Mouse (Mus musculus) megakaryocyte progenitor cell, adult 5-6 weeks (primary cell): Measurements from ENCODE around the gene Sfxn5. TPM values are rescaled to one million over a fixed set of nuclear protein-coding genes. Genes with fewer than 3 reads are reported as not detected.
A peak's percentile ranks its signal among the peaks of the same experiment; 100 is the strongest.

Source experiments
- ATAC-seq: replicated peaks from 2 replicates; pipeline ENCODE4 v1.8.0; 2016; ENCODE audit warnings: mild to moderate bottlenecking, moderate TSS enrichment, inconsistent platforms; ENCODE audit not compliant: poor library complexity
- total RNA-seq, 2 experiments: library from RNA; stranded (forward) in 1 of 2; stranded (reverse) in 1 of 2; fragments of 157-497, 149-512 nt in 1 of 2; fragments of 200-1000 nt in 1 of 2; gene quantifications; 2 replicates each; pipeline versions ENCODE4 v1.2.3 to v1.2.4; 2015 to 2017

Gene Sfxn5
- total RNA-seq, 2 experiments from 2014 or later: 1.7 to 2.7 TPM

DNA sequence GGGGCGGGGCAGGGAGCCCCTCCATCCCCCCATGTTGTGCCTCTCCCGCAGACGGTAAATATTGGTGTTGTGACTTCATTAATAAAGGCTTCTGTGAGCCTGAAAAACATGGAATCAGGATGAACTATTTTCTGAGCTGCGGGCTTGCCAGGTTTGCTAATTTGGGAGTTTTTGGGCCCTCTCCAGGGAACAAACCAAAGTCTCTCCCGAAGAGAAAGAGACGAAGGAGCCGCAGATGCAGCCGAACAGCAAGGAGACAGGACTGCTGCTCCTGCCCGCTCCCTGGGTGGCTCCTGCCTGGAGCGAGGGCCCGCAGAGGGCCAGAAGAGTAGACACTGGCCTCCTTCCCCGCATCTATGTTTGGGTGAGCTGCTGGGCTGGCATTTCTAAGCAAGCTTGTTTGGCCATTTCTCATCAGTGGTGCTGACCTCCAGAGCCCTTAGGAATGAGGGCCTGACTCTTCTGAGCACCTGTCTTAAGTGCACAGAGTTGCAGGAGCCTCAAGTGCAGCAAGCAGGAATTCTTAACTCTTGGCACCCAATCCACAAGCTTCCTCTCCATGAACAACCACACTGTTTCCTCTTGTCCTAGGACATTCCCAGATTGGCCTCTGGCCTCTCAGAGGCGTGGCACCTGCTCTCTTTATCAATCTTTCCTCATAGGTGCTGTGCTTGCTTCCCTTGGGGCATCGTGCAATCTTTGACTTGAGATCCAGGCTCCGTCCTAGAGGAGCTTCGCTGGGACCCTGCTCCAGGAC lies 126.9 kb downstream of the Sfxn5 start:
- ATAC-seq: no peak

DNA sequence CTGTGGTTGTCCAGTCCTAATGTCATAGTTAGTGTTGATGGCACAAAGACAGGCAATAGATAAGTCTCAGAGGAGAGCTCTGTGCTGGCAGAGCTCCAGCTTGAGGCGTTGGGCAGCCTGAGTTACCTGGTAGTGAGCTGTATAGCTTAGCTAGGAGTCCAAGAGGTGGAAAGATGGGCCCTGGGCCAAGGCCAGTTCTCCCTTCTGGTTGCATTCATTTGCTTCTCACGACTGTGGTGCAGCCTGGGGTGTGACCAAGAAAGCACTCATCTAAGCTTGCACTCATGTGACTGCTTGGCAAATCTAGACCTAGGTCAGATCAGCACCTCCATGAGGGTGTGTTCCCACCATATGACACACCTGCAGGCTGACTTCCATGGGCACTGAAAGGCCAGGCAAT lies 135.3 kb downstream of the Sfxn5 start:
- no peak for ATAC-seq

GRCm38 (mm10) chr6:85193381-85194318 lies 139.6 kb downstream of the Sfxn5 start:
- no peak for ATAC-seq

DNA sequence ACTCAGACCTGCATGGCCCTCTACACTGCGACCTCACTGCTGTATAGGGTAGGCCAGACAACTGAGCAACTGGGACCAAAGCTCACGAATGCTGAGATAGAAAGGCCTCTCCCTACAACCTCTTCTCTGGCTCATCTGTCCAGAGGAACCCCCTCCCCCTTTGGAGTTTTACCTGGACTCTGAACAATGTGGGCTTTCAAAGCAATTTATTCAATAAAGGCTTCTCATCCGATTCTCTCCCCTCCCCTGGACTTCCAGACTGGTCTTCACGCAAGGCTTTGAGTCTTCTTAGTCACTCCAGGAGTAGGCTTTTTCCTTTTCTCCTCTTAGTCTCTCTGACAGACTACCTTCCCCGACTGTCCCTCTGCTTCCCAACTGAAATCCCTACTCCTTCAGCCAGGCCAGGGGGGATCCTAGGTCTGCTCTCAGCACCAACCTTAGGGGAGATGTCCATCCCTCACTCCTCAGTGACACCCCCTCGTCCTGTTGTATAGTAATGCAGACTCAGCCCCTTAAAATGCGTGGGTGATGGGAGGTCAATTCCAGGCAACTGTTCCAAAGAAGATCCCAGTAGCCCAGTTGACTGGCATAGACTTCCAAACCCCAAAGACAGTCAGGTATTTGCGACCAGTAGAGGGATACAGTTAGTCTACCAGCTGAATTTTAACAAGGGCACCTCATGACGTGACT lies 141.3 kb downstream of the Sfxn5 start:
- ATAC-seq: no peak

DNA sequence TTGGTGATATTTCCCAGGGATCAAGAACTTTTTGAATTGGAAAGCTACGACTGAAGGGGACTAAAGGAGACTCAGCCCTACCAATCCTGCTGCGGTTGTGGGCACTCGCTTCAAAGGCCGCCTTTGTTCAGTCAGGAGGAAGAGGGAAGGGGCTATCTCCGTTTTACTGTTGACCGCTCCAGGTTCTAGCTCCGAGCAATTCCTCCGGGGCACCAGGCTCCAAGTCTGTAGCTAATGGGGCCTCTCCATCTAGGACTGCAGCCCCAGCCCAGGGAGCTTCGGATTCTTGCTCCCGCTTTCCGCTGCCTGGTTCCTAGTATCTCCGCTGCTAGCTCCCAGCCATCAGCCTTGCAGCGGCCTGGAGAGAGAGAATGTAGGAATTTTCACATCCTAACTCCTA lies 142.6 kb downstream of the Sfxn5 start:
- no peak for ATAC-seq

GRCm38 (mm10) chr6:85189911-85190591 lies 143.2 kb downstream of the Sfxn5 start:
- no peak for ATAC-seq

DNA sequence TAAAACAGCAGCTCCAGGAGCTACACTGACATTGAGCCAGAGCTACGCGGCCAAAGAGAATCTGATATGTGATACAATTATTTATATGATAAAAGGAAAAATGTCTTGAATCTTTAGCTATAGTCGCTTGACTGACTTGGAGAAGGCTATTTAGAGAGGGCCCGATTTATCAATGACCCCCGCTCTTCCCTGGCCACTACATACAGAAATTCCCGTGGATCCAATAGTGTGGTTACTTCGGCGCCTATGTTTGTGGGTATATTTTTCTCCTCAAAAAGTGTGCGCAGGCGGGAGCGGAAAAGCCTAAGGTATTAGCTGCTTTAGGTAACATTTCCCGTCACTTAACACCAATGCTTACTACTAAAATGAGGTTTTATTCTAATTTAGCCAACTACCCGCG lies 143.9 kb downstream of the Sfxn5 start:
- ATAC-seq: no peak

DNA sequence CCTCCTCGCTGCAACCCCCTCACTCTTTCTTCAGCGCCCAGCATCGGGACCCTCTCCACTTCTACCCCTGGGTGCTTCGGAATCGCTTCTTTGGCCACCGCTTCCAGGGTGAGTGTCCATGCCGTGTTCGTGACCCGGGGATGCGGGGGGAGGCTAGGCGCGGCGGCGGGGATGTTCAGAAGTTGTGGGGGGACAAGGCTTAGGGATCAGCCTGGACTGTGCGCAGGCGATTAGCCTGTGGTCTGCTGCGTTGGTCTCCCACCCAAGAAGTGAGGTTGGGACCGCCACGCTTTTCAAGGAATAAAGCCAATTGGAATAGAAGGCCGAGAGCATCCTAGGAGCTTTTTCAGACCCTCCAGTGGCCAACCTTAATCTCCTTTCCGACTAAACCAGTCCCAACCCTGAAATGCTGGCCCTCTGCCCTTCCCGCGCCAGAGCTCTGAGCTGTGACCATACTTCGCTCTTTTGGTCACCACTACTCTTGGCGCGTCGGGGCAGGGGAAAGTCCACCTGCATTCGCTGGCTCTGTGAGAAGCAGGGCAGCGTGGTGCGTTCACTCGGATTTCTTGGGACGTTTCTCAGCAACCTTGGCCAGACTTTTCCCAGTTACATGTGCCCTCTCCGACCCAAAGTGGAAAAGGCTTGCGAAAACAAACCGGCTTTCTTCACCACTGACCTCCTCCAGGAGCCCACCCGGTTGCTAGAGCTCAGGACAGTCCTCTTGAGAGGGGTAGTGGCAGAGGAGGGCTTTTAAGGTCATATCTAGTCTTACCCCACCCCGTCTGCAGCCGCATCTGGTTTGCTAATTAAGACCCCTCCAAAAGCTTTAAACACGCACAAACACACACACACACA lies 144.7 kb downstream of the Sfxn5 start:
- no peak for ATAC-seq

GRCm38 (mm10) chr6:85187340-85188211 lies 145.6 kb downstream of the Sfxn5 start, which contains the start of gene Emx1:
Gene Emx1, plus strand, starts transcription at chr6:85187438.
- ATAC-seq: no peak

DNA sequence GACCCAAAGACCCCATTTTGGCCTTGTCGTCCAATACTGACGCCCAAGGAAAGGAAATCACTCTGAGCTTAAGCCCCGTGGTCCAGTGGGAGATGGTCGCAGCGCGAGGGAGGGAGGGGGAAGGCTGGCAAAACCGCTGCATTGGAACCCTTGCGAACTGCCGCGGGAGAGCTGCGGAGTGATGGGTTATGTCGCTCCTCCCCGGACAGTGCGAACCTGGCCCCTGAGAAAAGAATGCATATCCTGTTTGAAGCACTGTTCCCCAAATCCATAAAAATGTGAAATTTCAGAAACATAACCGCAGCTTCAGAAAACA lies 146.5 kb downstream of the Sfxn5 start:
- no peak for ATAC-seq

DNA sequence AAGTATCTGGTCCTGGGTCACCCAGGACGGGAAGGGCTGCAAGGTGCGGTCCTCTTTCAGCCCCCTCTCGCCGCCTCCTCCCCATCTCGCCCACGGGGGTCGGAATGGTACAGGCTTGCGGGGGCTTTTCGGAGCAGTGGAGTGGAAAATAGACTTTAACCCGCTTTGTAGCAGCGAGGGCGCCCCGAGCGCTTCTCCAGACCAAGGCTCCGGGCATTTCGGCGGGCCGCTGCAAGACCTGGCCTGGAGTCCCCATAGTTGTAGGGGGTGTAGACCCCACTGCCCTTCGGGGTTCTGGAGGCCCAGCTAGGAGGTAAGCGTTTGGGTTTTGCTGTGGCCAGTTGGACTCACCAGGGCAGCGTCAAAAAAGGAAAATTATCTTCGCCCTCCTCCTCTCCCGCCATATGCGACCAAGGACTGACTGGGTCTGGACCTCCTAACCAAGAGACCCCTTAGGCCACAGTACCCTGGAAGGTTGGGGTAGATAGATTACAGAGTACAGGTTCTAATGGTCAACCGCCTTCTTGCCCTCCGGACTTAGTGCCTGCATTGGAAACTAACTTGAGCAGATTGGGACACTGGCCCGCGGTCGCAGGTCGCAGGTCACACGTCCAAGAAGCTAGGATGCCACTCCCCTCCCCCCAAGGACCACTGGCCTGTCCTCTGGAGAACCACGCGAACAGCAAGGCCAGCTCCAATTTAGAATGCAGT lies 147.0 kb downstream of the Sfxn5 start:
- no peak for ATAC-seq

GRCm38 (mm10) chr6:85183951-85184350 lies 149.3 kb downstream of the Sfxn5 start:
- ATAC-seq: peak; percentile 37

DNA sequence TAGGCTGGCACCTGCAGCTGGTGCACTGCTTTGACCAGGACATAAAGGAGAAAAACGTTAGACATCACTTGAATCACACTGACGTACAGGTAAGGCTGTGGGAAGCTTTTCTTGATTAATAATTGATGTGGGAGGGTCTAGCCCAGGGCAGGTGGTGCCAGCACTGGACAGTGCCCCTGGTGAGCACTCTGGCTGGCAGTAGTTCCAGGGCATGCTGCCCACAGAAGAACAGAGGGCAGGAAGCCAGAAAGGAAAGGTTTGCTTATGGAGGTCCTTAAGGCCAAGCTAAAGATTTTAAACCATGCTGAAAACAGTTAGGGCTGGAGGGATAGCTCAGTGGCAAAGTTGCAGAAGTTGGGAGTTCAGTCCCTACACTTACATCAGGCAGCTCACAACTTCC lies 153.2 kb downstream of the Sfxn5 start:
- ATAC-seq: no peak

DNA sequence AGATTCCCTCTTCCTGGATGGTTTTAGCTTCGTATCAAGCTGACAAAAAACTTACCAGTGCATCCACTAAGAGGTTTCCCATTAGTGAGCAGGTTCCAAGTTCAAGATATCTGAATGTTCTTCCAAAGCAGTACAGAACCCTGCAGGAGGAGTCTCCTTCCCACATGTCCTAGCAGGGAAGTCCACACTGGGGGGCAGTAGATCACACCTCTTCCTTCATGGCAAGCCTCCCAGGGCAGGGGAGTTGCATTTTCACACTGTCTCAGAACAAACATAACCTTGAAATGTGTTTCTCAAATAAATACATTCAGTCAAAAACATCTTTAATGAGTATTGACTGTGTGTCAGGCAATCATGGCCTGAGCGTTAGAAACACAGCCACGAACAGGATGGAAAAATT lies 153.7 kb downstream of the Sfxn5 start:
- no peak for ATAC-seq

- no peak for ATAC-seq
Measured at GRCm38 (mm10) chr6:85165440-85165921, 167.7 kb downstream of the Sfxn5 start.
